Mouse (Mus musculus): ENCODE results near the gene Cnga4. TPM values are rescaled to one million over a fixed set of nuclear protein-coding genes. Genes with fewer than 3 reads are reported as not detected.
"Not testable (repeated sequence)": the region's sequence is repeated elsewhere in the genome, so short reads cannot be mapped to it uniquely, and the experiment has no call there.

The Cnga4 gene
- polyA plus RNA-seq, 1 experiment from 2014 or later: not detected

DNA sequence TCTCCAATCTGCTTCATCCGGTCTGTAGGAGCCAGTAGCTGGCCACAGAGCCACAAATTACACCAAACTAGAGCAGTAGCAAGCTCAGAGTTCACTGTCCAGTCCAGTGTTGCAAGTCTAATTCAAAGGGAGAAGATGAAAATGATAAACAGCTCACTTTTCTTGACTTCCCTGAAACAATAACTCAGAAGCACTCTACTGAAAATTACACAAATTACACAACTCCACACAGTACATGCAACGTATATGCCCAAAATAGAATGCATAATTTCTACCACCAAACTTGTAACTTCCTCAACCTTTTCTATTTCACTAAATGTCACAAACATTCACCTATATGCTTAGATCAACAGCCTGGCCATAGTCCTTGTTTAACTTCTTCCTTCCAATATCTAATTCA is 14.1 kb upstream of the Cnga4 start:
- Histone ChIP-seq H3K9ac (no peak overlapping the region), H3K27ac (no peak overlapping the region), H3K9me3 (replicated peaks) (no peaks in the 10 kb centered on the region), H3K4me2 (no peak overlapping the region), H3K4me3 (no peak overlapping the region), H3K4me1 (no peaks in the 10 kb centered on the region), H3K36me3 (ENCODE audit: poor library complexity, severe bottlenecking) (peaks cover 48% of the 10 kb centered on the region), H3K27me3 (no peaks in the 10 kb centered on the region)
- ATAC-seq: no peak
- WGBS: 96% methylated on average over 2 of the region's 2 CpGs

- Histone ChIP-seq H3K4me2 (no peak overlapping the region), H3K4me3 (no peak overlapping the region), H3K4me1 (peaks cover 11% of the 10 kb centered on the region), H3K36me3 (ENCODE audit: poor library complexity, severe bottlenecking) (peaks cover 8% of the 10 kb centered on the region), H3K27ac (no peak overlapping the region), H3K27me3 (no peaks in the 10 kb centered on the region), H3K9ac (no peak overlapping the region; the same call in 1 of the 2 replicates), H3K9me3 (replicated peaks) (no peaks in the 10 kb centered on the region)
- ATAC-seq: no peak
- 91% methylated on average over 1 of the region's 1 CpGs for WGBS
These were observed 9.8 kb upstream of the Cnga4 start for GRCm38 (mm10) chr7:105394606-105395005.

- H3K27me3 ChIP-seq: no peaks in the 10 kb centered on the region
- H3K9ac ChIP-seq: no peak overlapping the region
- no peak overlapping the region for H3K4me3 ChIP-seq
- H3K4me1 ChIP-seq: peaks cover 11% of the 10 kb centered on the region
- no peaks in the 10 kb centered on the region for H3K9me3 ChIP-seq (replicated peaks)
- H3K4me2 ChIP-seq: no peak overlapping the region
- no peak for ATAC-seq
- H3K27ac ChIP-seq: no peak overlapping the region
- peaks cover 2% of the 10 kb centered on the region for H3K36me3 ChIP-seq (ENCODE audit: poor library complexity, severe bottlenecking)
These were observed 9.1 kb upstream of the Cnga4 start for GRCm38 (mm10) chr7:105395131-105395820.

DNA sequence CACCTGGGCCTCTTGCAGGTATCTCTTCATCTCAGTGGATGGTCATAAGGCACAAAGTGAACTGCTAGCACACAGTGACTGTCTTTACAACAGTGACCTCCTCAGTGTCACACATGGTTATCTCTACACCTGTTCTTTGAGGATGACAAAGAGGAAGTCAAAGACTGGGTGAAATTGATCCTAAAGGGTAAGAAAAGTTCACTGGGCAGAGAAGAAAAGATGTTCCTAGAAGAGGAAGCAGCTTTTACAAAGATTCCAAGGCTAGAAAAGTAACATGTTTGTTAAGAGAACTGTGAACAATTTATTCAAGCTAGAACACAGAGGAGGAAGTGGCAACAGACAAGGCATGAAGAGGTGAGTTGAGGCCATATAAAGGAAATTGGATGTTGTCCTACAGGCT is 8.2 kb upstream of the Cnga4 start:
- no peak for ATAC-seq
- H3K36me3 ChIP-seq (ENCODE audit: poor library complexity, severe bottlenecking): peaks cover 2% of the 10 kb centered on the region; the same call in 1 of the 2 replicates
- H3K27ac ChIP-seq: no peak overlapping the region
- peaks cover 16% of the 10 kb centered on the region for H3K4me1 ChIP-seq
- no peaks in the 10 kb centered on the region for H3K9me3 ChIP-seq (replicated peaks)
- no peak overlapping the region for H3K4me2 ChIP-seq
- no peaks in the 10 kb centered on the region for H3K27me3 ChIP-seq
- H3K4me3 ChIP-seq: no peak overlapping the region
- H3K9ac ChIP-seq: no peak overlapping the region

DNA sequence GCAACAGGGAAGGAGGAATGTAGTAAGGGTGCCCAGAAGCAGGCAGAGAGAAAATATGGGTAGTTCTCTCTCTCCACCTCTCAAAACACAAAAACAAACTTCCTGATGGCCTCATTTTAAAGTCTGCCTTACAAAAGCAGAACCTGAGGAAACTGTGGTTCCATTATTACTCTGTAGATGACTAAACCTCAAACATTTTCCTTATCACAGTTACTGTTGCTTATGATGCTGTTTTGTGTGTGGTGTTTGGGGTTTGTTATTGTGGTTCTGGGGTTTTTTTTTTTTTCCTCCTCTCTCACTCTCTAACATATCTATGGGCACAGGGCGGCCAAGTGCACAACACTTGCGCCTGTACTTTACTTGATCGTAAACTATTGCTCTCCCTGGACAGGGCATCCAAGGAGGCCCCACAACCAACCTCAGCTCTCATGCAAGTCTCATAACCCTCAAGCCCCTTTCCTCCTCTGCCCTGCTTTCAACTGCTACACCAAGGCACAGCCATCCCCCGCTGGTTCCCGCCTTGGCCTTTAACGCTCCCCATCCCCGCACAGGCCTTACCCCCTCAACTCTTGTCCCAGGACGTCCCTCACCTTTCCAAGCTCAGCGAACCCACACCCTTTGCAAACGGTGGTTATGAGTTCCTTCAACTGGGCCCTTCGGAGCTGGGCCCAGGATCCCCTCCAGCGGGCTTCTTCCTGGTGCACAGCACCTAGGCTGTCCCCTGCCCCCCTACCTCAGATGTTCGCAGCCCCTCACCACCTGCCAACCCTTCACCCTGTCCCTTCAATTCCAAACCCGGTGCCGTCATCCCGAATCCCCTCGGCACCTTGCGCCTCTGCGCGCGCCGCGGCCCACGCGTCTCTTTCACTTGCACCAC is 5.1 kb upstream of the Cnga4 start:
- no peaks in the 10 kb centered on the region for H3K27me3 ChIP-seq
- H3K4me3 ChIP-seq: peak overlapping the region; percentile 82
- H3K9me3 ChIP-seq (replicated peaks): no peaks in the 10 kb centered on the region
- peak overlapping the region; percentile 86 for H3K9ac ChIP-seq
- peak overlapping the region; percentile 90 for H3K4me2 ChIP-seq
- ATAC-seq: no peak
- H3K27ac ChIP-seq: peak overlapping the region; percentile 68
- peaks cover 16% of the 10 kb centered on the region for H3K4me1 ChIP-seq
- WGBS: 2% methylated on average over 25 of the region's 25 CpGs
- 0 out of 2 replicates have a peak, but pooled peaks cover 2% of the 10 kb centered on the region for H3K36me3 ChIP-seq (ENCODE audit: poor library complexity, severe bottlenecking)

DNA sequence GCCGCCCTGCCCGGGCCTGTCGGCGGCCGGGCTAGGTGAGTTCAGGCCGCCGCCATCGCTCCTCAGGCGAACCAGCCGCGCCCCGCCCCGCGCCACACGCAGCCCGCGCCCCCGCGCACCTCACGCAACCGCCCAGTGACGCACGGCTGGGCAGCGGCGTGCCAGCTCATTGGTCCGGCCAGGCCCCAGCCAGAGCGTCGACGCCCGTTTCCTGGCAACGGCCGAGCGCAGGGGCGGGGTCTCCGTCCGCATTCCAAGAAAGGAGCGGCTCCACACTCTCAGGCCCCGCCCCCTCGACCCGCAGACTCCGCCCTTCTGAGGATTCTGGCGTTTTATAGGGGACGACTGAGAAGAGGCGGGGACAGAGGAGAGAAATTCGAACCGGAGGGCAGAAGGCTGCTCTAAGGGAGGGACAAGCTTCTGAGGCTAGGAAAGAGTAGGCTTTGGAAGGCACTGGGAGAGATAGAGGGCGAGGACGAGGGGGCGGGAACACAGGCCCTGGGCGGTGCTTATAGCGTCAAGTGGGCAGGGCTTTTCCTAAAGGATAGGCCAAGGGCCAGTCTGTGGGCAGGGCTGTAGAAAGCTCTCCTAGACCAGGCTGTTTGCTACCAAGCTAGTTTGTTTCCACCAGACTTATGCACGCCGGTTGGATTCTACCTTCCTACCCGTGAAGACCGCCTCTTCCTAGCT is 4.3 kb upstream of the Cnga4 start, which contains the start of gene Fam160a2:
TSS of gene Fam160a2 (minus strand) at position 120 of the 690 bp plus-strand sequence.
- Histone ChIP-seq H3K36me3 (ENCODE audit: poor library complexity, severe bottlenecking) (0 out of 2 replicates have a peak, but pooled peaks cover 2% of the 10 kb centered on the region), H3K27me3 (no peaks in the 10 kb centered on the region), H3K27ac (peak within 1 kb of the TSS; percentile 78), H3K4me1 (peaks cover 16% of the 10 kb centered on the region), H3K9ac (peak within 1 kb of the TSS; percentile 86), H3K4me3 (peak within 1 kb of the TSS; percentile 82), H3K9me3 (replicated peaks) (no peaks in the 10 kb centered on the region), H3K4me2 (peak within 1 kb of the TSS; percentile 90)
- WGBS: under 1% methylated on average over 43 of the region's 55 CpGs
- ATAC-seq: peak; percentile 99

GRCm38 (mm10) chr7:105406322-105406721 is 2.0 kb downstream of the Cnga4 start:
- 59% methylated on average over 1 of the region's 1 CpGs for WGBS
- H3K4me2 ChIP-seq: no peak overlapping the region
- no peaks in the 10 kb centered on the region for H3K4me1 ChIP-seq
- no peak overlapping the region for H3K4me3 ChIP-seq
- no peak overlapping the region for H3K27ac ChIP-seq
- H3K9me3 ChIP-seq (replicated peaks): no peaks in the 10 kb centered on the region
- H3K27me3 ChIP-seq: no peaks in the 10 kb centered on the region
- H3K36me3 ChIP-seq (ENCODE audit: poor library complexity, severe bottlenecking): no peaks in the 10 kb centered on the region
- ATAC-seq: no peak
- H3K9ac ChIP-seq: no peak overlapping the region

DNA sequence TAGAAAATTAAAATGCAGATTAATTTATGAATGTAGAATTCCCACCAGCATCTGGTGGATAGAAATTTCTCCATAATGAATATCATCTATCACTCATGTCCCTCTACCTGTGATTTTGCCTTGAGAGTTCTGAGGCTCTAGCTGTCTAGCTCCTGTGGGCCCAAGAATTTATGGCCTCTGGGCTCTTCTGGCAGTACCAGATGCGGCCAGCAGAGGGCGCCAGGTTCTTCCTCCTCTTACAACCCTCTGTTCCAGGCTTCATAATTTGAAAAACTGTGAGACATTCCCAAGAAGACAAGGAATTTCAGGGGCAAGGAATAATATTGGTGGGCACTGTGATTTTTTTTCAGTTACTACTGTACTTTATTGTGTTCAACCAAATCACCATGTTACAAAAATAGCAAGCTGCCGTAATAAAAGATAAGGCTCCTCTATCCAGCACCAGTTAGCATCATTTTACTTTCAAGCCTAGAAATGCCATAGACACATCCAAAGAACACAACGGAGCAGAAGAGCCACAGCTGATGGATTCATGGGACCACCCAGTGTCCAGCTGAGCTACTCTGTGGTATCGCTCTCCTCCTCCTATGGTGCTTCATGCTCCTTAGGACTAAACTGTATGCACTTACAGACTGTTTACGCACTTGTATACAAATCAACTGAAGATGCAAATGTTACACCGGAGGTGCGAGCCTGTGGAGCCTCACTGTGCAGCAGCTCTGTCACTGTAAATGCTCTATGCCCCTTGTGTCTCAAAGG is 7.7 kb downstream of the Cnga4 start:
- H3K9me3 ChIP-seq (replicated peaks); H3K4me1 ChIP-seq; H3K4me2 ChIP-seq; H3K9ac ChIP-seq; H3K27ac ChIP-seq; H3K4me3 ChIP-seq; H3K27me3 ChIP-seq; H3K36me3 ChIP-seq (ENCODE audit: poor library complexity, severe bottlenecking): not testable (repeated sequence)
- 63% methylated on average over 8 of the region's 8 CpGs for WGBS
- peak; percentile 67 for ATAC-seq

- no peaks in the 10 kb centered on the region for H3K4me1 ChIP-seq
- no peak for ATAC-seq
- H3K27me3 ChIP-seq: no peaks in the 10 kb centered on the region
- WGBS: 56% methylated on average over 6 of the region's 6 CpGs
- no peak overlapping the region for H3K27ac ChIP-seq
- no peaks in the 10 kb centered on the region for H3K36me3 ChIP-seq (ENCODE audit: poor library complexity, severe bottlenecking)
- H3K9ac ChIP-seq: no peak overlapping the region
- H3K9me3 ChIP-seq (replicated peaks): no peaks in the 10 kb centered on the region
- H3K4me2 ChIP-seq: no peak overlapping the region
- no peak overlapping the region for H3K4me3 ChIP-seq
These were observed 10.0 kb downstream of the Cnga4 start for GRCm38 (mm10) chr7:105414385-105414784.

DNA sequence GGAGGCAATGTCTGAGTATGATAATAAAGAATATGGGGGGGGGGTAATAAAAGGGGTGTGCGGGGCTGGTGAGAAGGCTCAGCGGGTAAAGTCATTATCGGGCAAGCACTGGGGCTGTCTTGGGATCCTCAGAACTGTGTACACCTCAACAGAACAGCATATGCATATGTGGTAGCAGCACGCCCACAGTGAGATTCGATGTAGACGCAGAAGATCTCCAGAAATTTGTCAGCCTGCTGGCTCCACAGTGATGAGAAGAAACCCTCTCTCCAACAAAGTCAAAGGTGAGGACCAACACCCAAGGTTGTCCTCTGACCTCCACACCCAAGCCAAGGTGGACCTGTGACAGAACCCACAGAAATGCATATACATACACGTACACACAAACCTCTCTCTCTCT is 12.2 kb downstream of the Cnga4 start:
- WGBS: 94% methylated on average over 7 of the region's 7 CpGs
- no peak overlapping the region for H3K4me3 ChIP-seq

DNA sequence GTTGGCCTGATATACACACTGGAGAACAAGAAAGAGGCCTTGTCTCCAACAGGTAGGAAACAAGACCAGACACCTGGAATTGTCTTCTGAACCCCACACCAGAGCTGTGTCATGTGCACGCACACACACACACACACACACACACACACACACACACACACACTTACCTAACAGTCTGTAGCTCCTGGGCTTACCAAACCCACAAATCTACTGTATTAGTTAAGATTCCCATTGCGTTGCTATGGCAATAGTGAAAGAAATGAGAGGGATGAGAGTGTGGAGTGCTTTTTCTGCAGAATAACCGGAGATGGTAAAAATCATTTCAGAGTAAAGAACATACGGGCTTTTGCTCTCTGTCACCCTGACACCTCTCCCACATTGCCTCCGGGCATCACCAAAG is 13.7 kb downstream of the Cnga4 start:
- Histone ChIP-seq H3K4me3 (no peak overlapping the region), H3K4me1 (no peaks in the 10 kb centered on the region), H3K27ac (no peak overlapping the region), H3K36me3 (ENCODE audit: poor library complexity, severe bottlenecking) (no peaks in the 10 kb centered on the region), H3K4me2 (no peak overlapping the region), H3K27me3 (no peaks in the 10 kb centered on the region), H3K9me3 (replicated peaks) (no peaks in the 10 kb centered on the region), H3K9ac (no peak overlapping the region)
- WGBS: 74% methylated on average over 5 of the region's 5 CpGs
- ATAC-seq: no peak

More for the DNA sequence above, 12.2 kb downstream of the Cnga4 start:
- no peaks in the 10 kb centered on the region for H3K4me1 ChIP-seq
- no peaks in the 10 kb centered on the region for H3K9me3 ChIP-seq (replicated peaks)
- ATAC-seq: no peak
- no peak overlapping the region for H3K4me2 ChIP-seq
- no peak overlapping the region for H3K27ac ChIP-seq
- H3K9ac ChIP-seq: no peak overlapping the region
- no peaks in the 10 kb centered on the region for H3K27me3 ChIP-seq
- H3K36me3 ChIP-seq (ENCODE audit: poor library complexity, severe bottlenecking): no peaks in the 10 kb centered on the region

Measured in forebrain, embryonic 13.5 days (tissue).